Mouse (Mus musculus) embryonic facial prominence, embryonic 15.5 days (tissue): Measurements from ENCODE around the gene Alas2. TPM values are rescaled to one million over a fixed set of nuclear protein-coding genes. Genes with fewer than 3 reads are reported as not detected.

ENCODE experiments used
- ATAC-seq: fragments of 200-750 bp; cut with Nextera tagmentation; 2 replicates; pipeline ENCODE4 v1.8.0; 2017; ENCODE audit warnings: low read depth, moderate TSS enrichment; ENCODE audit not compliant: insufficient number of reproducible peaks, low FRiP score, low TSS enrichment
- H3K27ac ChIP-seq: fragments of 300-500 bp; sonication (generic); replicated peaks from 2 replicates; pipeline ENCODE4 v1.5.1; 2015; ENCODE audit warnings: mild to moderate bottlenecking, inconsistent platforms
- H3K27me3 ChIP-seq: fragments of 300-500 bp; sonication (generic); 2 replicates; pipeline ENCODE4 v1.6.1; 2015; ENCODE audit warnings: inconsistent platforms
- H3K36me3 ChIP-seq: fragments of 300-500 bp; sonication (generic); 2 replicates; pipeline ENCODE4 v1.6.1; 2015; ENCODE audit warnings: mild to moderate bottlenecking, inconsistent platforms
- H3K4me1 ChIP-seq: fragments of 300-500 bp; sonication (generic); 2 replicates; pipeline ENCODE4 v1.6.1; 2015; ENCODE audit warnings: inconsistent platforms
- H3K4me2 ChIP-seq: fragments of 300-500 bp; sonication (generic); replicated peaks from 2 replicates; pipeline ENCODE4 v1.6.1; 2015; ENCODE audit warnings: mild to moderate bottlenecking, inconsistent platforms
- H3K4me3 ChIP-seq: fragments of 300-500 bp; sonication (generic); replicated peaks from 2 replicates; pipeline ENCODE4 v1.5.1; 2015; ENCODE audit warnings: mild to moderate bottlenecking, inconsistent platforms
- H3K9ac ChIP-seq: fragments of 300-500 bp; sonication (generic); 2 replicates; pipeline ENCODE4 v1.6.1; 2015; ENCODE audit warnings: inconsistent platforms
- H3K9me3 ChIP-seq: fragments of 300-500 bp; sonication (generic); replicated peaks from 2 replicates; pipeline ENCODE4 v1.6.1; 2016; ENCODE audit warnings: inconsistent platforms
- WGBS: fragments of 180-500 bp; shearing (Covaris S2); methylation state at CpG from one replicate; pipeline ENCODE4 v1.1.7; 2015; 5-methylcytosine and 5-hydroxymethylcytosine counted together
- polyA plus RNA-seq: library from polyadenylated mRNA; unstranded; fragments of >200 nt; fragmentation: Nextera tagmentation; extraction: Ambion mirVana; gene quantifications from 2 replicates; pipeline ENCODE4 v1.2.1, GENCODE M21; 2015

Alas2 gene
- polyA plus RNA-seq, result 66.9 and 81.7 TPM in 2 replicates

DNA sequence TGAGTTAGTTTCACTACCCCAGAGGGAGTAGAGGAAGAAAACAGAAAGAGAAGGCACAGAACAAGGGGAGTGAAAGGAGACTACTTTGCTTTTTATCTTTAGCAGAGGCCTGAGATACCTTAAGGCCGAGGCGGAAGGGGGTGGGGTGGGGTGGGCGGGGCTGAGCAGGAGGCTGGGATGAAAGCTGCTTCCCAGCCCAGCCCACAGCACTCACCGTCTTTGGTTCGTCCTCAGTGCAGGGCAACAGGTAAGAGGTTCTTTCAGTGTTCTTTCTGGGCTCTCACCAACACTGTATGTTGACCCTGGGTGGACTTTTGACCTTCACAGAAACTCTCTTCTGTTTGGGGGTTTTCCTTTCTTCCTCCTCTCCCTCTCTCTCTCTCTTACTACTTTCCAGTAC is at the start of gene Alas2:
Alas2 (plus strand) TSS at position 137 of the 400 bp plus-strand sequence.
- peaks cover 6% of the 10 kb centered on the region; the same call in 1 of the 2 replicates for H3K27me3 ChIP-seq
- no peaks in the 10 kb centered on the region for H3K4me1 ChIP-seq
- H3K36me3 ChIP-seq, result no peaks in the 10 kb centered on the region
- no peak within 1 kb of the TSS for H3K9ac ChIP-seq
- H3K4me3 ChIP-seq, result no peak within 1 kb of the TSS
- H3K9me3 ChIP-seq, result no peaks in the 10 kb centered on the region
- H3K27ac ChIP-seq, result no peak within 1 kb of the TSS
- H3K4me2 ChIP-seq, result no peak within 1 kb of the TSS
- ATAC-seq, result no peak
- WGBS, result 45% methylated on average over 5 of the region's 5 CpGs

DNA sequence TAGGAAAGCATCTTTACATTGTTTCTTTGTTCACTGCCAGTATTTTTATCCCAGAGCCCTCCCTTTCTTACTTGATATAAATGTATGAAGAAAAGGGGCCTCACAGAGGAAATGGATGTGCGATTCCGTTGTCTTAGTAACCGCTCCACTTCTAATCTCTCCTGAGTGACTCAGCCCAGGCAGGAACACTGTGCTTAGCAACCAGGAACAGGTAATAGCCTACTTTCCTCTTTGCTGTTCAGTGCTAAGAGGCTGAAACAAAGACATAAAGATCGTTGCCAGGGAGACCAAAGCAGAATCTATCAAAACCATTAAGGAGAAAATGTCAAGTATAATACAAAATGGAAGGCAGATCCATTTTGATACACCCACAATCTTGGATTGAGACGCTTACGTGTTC is 38.5 kb upstream of the Alas2 start:
- no peak overlapping the region for H3K27ac ChIP-seq
- no peaks in the 10 kb centered on the region for H3K9me3 ChIP-seq
- H3K4me3 ChIP-seq, result no peak overlapping the region
- WGBS, result 88% methylated on average over 6 of the region's 6 CpGs
- ATAC-seq, result no peak
- no peaks in the 10 kb centered on the region for H3K27me3 ChIP-seq
- H3K9ac ChIP-seq, result no peak overlapping the region
- H3K36me3 ChIP-seq, result no peaks in the 10 kb centered on the region
- no peaks in the 10 kb centered on the region for H3K4me1 ChIP-seq
- no peak overlapping the region for H3K4me2 ChIP-seq

DNA sequence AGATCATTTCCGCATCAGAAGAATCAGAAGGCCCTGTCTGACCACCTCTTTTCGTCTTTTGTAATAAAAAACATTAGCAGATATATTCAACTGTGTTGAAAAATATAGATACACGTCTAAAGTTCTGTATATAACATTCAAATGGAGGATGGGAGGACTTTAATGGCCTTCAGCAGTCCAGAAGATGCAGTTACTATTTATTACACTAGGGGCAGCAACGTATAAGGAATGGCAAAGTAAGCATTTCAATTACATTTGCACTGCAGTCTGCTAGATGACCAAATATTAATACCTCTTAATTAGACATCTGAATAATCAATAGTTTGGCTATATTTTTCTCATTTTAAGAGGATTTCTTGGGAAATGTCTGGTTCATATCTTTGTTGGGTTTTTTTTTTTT is 36.5 kb upstream of the Alas2 start:
- H3K27ac ChIP-seq, result no peak overlapping the region
- 52% methylated on average over 4 of the region's 4 CpGs for WGBS
- no peak overlapping the region for H3K4me2 ChIP-seq
- H3K36me3 ChIP-seq, result no peaks in the 10 kb centered on the region
- no peak for ATAC-seq
- H3K4me1 ChIP-seq, result no peaks in the 10 kb centered on the region
- H3K27me3 ChIP-seq, result no peaks in the 10 kb centered on the region
- no peak overlapping the region for H3K4me3 ChIP-seq
- no peaks in the 10 kb centered on the region for H3K9me3 ChIP-seq
- H3K9ac ChIP-seq, result no peak overlapping the region

DNA sequence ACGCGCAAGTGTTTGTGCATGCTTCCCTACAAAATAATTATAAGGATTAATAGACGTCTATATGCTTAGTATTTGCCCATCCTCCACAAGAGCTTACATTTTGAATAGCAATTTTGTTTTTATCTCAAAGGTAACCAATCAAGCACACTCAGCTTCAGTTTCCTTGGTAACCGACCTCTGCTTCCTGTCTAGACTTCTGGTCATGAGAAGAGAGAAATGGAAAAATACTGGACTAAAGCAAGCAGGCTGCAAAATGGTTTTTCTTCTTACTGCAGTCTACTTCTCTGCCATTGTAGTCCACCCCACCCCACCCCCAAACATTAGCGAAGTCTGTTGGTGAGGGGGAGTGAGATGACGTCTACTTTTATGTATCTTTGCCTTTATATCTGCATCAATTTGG is 35.9 kb upstream of the Alas2 start:
- Histone ChIP-seq H3K36me3 (no peaks in the 10 kb centered on the region), H3K9ac (no peak overlapping the region), H3K4me2 (no peak overlapping the region), H3K4me3 (no peak overlapping the region), H3K27me3 (no peaks in the 10 kb centered on the region), H3K27ac (no peak overlapping the region), H3K4me1 (no peaks in the 10 kb centered on the region), H3K9me3 (no peaks in the 10 kb centered on the region)
- WGBS, result 80% methylated on average over 6 of the region's 6 CpGs
- ATAC-seq, result no peak

DNA sequence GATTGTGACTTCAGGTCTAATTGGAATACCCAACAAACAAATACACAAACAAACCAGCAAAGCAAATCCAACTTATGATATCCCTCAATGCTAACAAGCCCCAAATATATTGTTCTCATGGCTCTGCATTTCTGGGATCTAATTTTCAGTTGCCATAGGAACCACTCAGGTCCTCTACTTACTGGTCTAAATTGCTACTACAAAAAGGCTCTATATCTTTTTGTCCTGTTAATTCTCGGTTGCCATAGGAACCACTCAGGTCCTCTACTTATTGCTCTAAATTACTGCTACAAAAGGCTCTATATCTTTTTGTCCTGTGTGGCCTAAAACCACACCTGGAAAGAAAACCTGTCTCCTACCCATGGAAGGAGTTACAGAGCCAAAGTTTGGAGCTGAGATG is 33.0 kb upstream of the Alas2 start:
- Histone ChIP-seq H3K4me1 (no peaks in the 10 kb centered on the region), H3K4me2 (no peak overlapping the region), H3K9ac (no peak overlapping the region), H3K9me3 (no peaks in the 10 kb centered on the region), H3K36me3 (no peaks in the 10 kb centered on the region), H3K27ac (no peak overlapping the region), H3K27me3 (no peaks in the 10 kb centered on the region), H3K4me3 (no peak overlapping the region)
- ATAC-seq, result no peak
- 74% methylated on average over 1 of the region's 1 CpGs for WGBS

GRCm38 (mm10) chrX:150516015-150516414 is 31.2 kb upstream of the Alas2 start:
- H3K27ac ChIP-seq, result no peak overlapping the region
- no peaks in the 10 kb centered on the region for H3K9me3 ChIP-seq
- H3K4me3 ChIP-seq, result no peak overlapping the region
- no peaks in the 10 kb centered on the region for H3K36me3 ChIP-seq
- ATAC-seq, result no peak
- no peak overlapping the region for H3K4me2 ChIP-seq
- no peak overlapping the region for H3K9ac ChIP-seq
- H3K27me3 ChIP-seq, result no peaks in the 10 kb centered on the region
- H3K4me1 ChIP-seq, result no peaks in the 10 kb centered on the region

- no peak for ATAC-seq
- no peaks in the 10 kb centered on the region for H3K27me3 ChIP-seq
- H3K4me3 ChIP-seq, result no peak overlapping the region
Observed at GRCm38 (mm10) chrX:150516477-150516876, 30.7 kb upstream of the Alas2 start.

DNA sequence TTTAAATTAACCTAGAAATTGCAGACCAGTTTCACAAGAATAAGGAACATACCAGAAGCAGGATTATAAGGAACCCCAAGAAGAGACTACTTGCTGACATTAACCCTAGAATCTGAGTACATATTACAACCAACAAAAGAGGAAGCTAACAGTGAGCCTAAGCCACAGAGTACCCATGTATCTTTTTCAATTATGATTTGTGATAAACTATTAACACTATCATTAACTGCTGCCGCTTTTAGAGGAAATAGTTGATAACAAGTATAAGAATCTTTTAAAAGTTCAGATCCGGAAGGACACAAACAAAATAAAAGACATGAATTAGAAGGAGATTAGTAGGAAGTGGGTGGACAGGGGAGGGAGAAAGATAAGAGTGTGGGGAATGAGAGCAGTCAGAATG is 7.1 kb upstream of the Alas2 start:
- 95% methylated on average over 2 of the region's 2 CpGs for WGBS
- no peaks in the 10 kb centered on the region for H3K36me3 ChIP-seq
- H3K4me1 ChIP-seq, result no peaks in the 10 kb centered on the region
- H3K27me3 ChIP-seq, result no peaks in the 10 kb centered on the region
- no peaks in the 10 kb centered on the region for H3K9me3 ChIP-seq
- no peak overlapping the region for H3K9ac ChIP-seq
- ATAC-seq, result no peak
- no peak overlapping the region for H3K4me2 ChIP-seq
- no peak overlapping the region for H3K27ac ChIP-seq
- H3K4me3 ChIP-seq, result no peak overlapping the region

More at GRCm38 (mm10) chrX:150516477-150516876, 30.7 kb upstream of the Alas2 start:
- H3K4me1 ChIP-seq, result no peaks in the 10 kb centered on the region
- H3K27ac ChIP-seq, result no peak overlapping the region
- H3K9me3 ChIP-seq, result no peaks in the 10 kb centered on the region
- WGBS, result 81% methylated on average over 1 of the region's 1 CpGs
- no peaks in the 10 kb centered on the region for H3K36me3 ChIP-seq
- H3K9ac ChIP-seq, result no peak overlapping the region
- H3K4me2 ChIP-seq, result no peak overlapping the region

- Histone ChIP-seq H3K4me3 (no peak overlapping the region), H3K27me3 (no peaks in the 10 kb centered on the region), H3K9ac (no peak overlapping the region), H3K36me3 (no peaks in the 10 kb centered on the region), H3K4me1 (no peaks in the 10 kb centered on the region), H3K9me3 (no peaks in the 10 kb centered on the region), H3K27ac (no peak overlapping the region), H3K4me2 (no peak overlapping the region)
- ATAC-seq, result no peak
Observed at GRCm38 (mm10) chrX:150541684-150542083, 5.5 kb upstream of the Alas2 start.

GRCm38 (mm10) chrX:150549639-150550038 is 2.5 kb downstream of the Alas2 start:
- H3K9ac ChIP-seq, result no peak overlapping the region
- H3K36me3 ChIP-seq, result no peaks in the 10 kb centered on the region
- H3K4me2 ChIP-seq, result no peak overlapping the region
- ATAC-seq, result no peak
- H3K4me3 ChIP-seq, result no peak overlapping the region
- H3K4me1 ChIP-seq, result no peaks in the 10 kb centered on the region
- no peaks in the 10 kb centered on the region for H3K9me3 ChIP-seq
- peaks cover 12% of the 10 kb centered on the region; the same call in 1 of the 2 replicates for H3K27me3 ChIP-seq
- no peak overlapping the region for H3K27ac ChIP-seq
- 91% methylated on average over 3 of the region's 3 CpGs for WGBS

DNA sequence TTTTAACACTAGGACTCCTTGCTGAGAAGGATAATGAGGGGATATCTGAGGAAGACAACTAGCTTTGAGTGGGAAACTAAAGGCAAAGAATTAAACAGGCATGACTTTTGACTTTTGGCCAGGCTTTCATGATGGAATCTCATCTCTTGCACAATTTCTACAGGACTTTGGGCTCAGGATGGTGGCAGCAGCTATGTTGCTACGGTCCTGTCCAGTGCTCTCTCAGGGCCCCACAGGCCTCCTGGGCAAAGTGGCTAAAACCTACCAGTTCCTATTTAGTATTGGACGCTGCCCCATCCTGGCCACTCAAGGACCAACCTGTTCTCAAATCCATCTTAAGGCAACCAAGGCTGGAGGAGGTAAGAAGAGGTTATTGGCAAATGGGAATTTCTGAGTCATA is 4.8 kb downstream of the Alas2 start:
- H3K36me3 ChIP-seq, result no peaks in the 10 kb centered on the region

GRCm38 (mm10) chrX:150554032-150554431 is 6.9 kb downstream of the Alas2 start:
- Histone ChIP-seq H3K9me3 (no peaks in the 10 kb centered on the region), H3K9ac (no peak overlapping the region), H3K4me2 (no peak overlapping the region), H3K36me3 (no peaks in the 10 kb centered on the region), H3K27ac (no peak overlapping the region), H3K4me3 (no peak overlapping the region), H3K4me1 (no peaks in the 10 kb centered on the region), H3K27me3 (peaks cover 10% of the 10 kb centered on the region; the same call in 1 of the 2 replicates)
- ATAC-seq, result no peak
- 81% methylated on average over 3 of the region's 3 CpGs for WGBS

More for the DNA sequence above, 4.8 kb downstream of the Alas2 start:
- no peak for ATAC-seq
- peaks cover 12% of the 10 kb centered on the region; the same call in 1 of the 2 replicates for H3K27me3 ChIP-seq
- no peak overlapping the region for H3K9ac ChIP-seq
- no peak overlapping the region for H3K4me3 ChIP-seq
- no peaks in the 10 kb centered on the region for H3K4me1 ChIP-seq
- H3K9me3 ChIP-seq, result no peaks in the 10 kb centered on the region
- H3K4me2 ChIP-seq, result no peak overlapping the region
- 87% methylated on average over 2 of the region's 2 CpGs for WGBS
- no peak overlapping the region for H3K27ac ChIP-seq
